Mouse (Mus musculus) layer of hippocampus, postnatal 10 days (tissue): Measurements from ENCODE around the gene Gm10197. TPM values are rescaled to one million over a fixed set of nuclear protein-coding genes. Genes with fewer than 3 reads are reported as not detected.
"Not testable (repeated sequence)": the region's sequence is repeated elsewhere in the genome, so short reads cannot be mapped to it uniquely, and the experiment has no call there.

ENCODE experiments used
- DNase-seq, 2 experiments: peaks; one replicate each; pipeline ENCODE4 v3.0.0; 2021; ENCODE audit warnings: low spot score in 2 of 2
- long read RNA-seq: library from polyadenylated mRNA; stranded (forward); transcript quantifications from one replicate; pipeline ENCODE4 v2.0.0, GENCODE M21; 2023
- total RNA-seq, 2 experiments: library from RNA; stranded (reverse); gene quantifications; 2 replicates each; pipeline ENCODE4 v1.2.3; 2021

Gene Gm10197
- total RNA-seq, result not detected
- long read RNA-seq, result 0 reads

DNA sequence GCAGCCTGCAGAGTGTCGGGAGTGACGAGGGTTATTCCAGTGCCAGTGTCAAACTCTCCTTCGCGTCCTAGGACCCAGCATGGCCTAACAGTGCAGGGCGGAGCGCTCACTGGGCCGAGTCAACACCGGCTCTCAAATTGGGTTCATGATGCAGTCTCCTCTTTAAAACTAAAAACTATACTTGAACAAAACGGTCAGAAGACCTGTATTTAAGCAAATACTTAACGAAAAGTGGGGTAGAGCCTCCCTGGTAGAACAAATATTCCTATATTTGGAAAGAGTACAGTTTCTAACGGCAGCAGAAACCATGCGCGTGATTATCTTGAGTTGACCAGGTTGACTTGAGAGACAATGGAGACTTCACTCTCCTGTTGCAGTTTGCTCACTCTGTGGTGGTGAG, at the start of gene Gm10197:
Gene Gm10197 (minus strand): TSS at position 101 of the 400 bp plus-strand sequence.
- DNase-seq, result no peak

- DNase-seq, result peak; percentile 69 to 70
These were observed 49.5 kb upstream of the Gm10197 start for GRCm38 (mm10) chr19:53420924-53421582.

GRCm38 (mm10) chr19:53419834-53420233, 48.3 kb upstream of the Gm10197 start:
- peak; percentile 63 to 64 for DNase-seq

- no peak for DNase-seq
These were observed 43.6 kb upstream of the Gm10197 start for GRCm38 (mm10) chr19:53415198-53415597.

GRCm38 (mm10) chr19:53414650-53415049, 43.1 kb upstream of the Gm10197 start:
- no peak for DNase-seq

DNA sequence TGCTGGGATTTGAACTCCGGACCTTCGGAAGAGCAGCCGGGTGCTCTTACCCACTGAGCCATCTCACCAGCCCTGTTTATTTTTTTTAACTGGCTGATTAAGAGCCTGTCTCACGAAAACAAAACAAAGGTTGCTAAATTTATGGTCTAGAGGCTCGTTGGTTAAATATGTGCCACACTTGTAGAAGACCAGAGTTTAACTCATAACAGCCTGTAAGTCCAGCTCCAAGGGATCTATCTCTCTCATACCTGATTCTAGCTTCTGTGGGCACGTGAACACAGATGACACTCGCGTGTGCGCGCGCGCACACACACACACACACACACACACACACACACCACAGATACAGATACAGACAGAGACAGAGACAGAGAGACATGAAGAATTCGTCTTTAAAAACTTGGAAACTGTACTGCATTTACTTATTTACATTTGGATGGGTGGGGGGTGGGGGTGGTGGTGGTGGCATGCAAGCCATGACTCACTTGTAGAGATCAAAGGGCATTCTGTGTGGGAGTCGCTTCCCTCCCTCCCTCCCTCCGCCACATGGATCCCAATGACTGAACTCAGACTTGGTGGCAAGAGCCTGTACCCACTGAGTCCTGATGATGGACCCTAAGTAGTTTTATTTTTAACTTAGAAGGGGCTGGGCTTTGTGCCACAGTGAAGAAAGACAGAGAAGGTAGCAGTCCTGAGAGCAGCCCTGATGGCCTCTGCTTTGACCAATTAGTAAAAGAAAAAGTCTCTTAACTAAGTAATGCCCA, 42.2 kb upstream of the Gm10197 start:
- DNase-seq, result no peak

DNA sequence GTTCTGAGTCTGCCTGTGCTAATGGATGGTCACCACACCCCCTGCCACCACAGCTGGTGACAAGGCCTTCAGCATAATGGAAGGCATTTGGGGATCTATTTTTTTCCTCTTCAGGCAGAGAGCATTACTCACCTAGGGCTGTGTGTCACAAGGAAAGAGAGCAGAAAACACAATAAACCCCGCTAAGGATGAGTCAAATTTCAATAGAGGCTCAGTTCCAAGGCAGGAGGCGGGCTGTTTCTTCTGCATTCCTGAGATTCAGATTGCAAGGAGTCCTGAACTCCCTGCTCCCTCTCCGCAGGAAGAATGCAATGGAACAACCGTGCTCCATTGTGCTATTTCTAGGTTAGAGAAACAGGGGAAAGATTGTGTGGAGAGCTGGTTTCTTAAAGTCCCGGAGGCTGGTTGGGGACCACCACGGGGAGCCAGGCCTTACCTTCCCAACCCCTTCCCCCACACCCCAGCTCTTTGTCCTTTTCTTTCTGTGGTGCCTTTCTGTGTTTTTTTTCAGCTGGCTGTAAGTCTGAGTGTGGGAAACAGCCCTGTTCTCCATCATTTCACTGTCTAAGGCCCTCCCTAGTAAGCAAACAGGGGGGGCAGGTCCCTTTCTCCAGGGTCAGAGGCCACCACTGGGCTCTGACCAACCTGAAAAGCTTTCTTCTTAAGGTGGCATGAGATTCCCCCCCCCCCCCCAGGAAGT, 40.7 kb upstream of the Gm10197 start:
- DNase-seq, result no peak

DNA sequence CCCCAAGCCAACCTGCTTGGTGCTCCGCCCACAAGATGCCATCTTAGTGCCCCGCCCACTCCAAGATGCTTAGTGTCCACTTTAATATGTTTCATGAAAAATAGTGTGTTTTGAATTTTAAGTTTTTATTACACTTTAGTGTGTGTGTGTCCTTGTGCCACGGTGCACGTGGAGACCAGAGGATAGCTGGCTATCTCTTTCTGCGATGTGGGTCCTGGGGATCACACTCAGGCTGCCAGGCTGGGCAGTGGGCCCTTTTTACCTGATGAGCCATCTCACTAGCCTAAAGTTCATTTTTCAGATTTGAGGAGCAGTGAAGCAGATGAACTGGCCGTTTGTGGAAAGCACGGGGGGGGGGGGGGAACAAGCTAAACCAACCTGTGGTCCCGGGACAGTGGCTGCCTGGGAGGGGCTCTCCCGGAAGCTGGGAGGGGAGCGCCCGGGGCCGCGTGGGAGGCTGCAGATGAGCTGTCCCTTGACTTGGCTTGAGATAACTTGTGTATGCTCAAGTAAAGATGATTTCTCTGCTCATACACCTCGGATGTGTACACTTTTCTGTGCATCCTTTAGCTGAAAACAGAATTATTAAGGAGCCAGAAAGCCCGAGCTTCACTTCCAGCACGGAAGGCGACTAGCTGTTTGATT, 38.2 kb upstream of the Gm10197 start:
- no peak for DNase-seq

DNA sequence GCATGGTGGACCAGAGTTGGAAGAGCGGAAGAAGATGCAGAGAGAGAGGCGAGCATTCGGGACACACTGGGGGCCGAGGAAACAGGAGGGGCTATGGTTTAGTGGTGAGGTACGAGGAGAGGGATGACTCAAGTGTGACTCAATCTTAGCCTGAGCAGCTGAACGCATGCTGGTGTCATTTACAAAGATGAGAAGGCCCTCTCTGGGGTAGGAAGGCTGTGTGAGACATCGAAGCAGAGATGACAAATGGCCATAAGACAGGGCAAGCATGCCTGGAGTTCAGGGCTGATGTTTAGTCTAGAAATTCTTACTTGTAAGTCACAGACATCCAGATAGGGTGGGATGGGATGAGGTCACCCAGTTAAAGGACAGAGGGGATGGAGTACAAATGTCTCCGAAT, 36.8 kb upstream of the Gm10197 start:
- no peak for DNase-seq

DNA sequence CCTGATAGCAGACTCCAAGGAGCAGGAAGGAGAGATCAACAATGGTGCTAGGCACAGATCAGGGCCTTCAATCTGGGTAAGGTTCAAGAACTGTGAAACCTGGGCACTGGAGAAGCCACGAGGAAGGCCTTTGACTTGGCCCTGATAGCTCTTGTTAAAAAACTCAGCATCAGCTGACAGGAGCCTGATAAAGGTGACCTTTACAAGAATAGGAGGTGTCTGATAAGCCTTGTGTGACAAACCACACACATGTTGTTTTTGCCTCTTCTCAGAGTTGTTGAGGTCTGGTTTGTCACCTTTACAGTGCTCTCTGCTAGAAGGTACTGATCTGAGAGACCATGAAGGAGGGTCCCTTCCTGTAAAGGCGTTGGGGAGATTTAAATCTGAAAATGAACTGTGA, 35.8 kb upstream of the Gm10197 start:
- no peak for DNase-seq

DNA sequence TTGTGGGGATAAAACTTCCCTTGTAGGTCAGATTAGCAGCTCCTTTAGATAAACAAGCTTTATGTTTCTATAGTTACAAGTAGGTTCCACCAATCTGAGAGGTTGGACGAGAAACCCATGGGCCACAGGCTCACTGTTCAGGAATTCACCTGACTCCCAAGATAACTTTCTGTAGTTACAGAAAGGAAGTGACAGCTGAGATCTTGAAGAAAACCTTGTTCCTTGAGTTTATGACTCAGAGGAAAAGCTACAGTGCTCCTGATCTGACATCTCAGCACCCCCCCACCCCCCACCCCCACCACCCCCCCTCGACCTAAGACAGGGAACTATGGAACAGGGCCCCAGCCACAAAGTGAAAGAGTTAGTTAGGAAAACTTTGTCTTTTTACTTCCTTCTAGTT, 34.2 kb upstream of the Gm10197 start:
- DNase-seq, result no peak

DNA sequence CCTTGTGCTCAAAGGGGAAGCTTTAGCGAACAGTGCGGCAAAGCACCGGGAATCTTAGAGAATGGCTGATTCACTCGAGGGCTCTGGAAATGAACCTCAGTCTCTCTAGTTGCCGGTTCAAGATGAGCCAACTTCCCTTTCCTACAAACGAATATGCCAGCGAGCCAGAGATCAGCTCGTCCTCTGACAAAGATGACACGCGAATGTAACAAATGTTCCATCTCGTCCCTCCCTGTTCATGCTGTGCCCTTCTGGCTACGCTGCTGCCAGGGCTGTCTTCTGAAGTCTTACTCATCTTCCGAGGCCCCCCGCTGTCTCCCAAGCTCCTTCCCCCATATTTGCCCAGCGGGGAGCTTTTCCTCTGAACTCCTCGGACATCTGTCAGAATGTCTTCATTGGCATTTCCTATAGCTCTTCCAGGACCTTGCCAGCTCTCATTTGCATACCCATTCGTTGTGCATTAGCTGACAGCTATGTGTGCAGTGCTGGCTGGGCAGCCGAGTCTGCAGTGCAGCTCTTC, 33.3 kb upstream of the Gm10197 start:
- no peak for DNase-seq

GRCm38 (mm10) chr19:53404219-53404836, 32.8 kb upstream of the Gm10197 start:
- no peak for DNase-seq

DNA sequence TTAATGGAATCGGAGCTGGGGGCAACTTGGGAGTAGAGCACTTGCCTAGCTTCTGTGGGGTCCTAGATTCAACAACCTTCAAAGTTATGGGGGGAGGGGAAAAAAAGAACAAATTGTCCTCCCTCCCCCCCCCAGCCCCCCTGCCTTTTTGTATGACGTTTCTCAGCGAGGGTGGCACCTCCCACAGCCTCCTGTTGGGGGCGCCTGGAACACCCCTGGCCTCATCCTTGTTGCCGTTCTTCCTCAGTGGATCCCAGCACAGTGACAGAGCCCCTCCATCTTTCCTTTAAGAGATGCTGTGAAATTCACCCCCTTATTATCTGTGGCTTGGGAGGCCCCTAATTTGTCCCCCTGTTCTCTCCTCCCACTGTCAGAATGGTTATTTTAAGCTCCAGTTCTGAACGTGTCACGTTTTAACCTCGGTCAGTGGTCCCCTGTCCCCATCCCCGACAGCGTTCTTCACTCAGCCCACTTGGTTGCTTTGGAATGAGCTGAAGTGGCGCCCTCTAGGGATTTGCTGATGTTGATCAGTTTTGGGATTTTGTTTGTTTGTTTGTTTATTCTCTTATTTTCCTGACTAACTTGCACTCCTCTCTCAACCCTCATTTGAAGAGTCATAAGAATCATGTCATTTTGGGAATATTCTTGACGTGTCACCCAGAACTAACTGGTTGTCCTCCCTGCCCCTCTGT, 31.3 kb upstream of the Gm10197 start:
- no peak for DNase-seq

DNA sequence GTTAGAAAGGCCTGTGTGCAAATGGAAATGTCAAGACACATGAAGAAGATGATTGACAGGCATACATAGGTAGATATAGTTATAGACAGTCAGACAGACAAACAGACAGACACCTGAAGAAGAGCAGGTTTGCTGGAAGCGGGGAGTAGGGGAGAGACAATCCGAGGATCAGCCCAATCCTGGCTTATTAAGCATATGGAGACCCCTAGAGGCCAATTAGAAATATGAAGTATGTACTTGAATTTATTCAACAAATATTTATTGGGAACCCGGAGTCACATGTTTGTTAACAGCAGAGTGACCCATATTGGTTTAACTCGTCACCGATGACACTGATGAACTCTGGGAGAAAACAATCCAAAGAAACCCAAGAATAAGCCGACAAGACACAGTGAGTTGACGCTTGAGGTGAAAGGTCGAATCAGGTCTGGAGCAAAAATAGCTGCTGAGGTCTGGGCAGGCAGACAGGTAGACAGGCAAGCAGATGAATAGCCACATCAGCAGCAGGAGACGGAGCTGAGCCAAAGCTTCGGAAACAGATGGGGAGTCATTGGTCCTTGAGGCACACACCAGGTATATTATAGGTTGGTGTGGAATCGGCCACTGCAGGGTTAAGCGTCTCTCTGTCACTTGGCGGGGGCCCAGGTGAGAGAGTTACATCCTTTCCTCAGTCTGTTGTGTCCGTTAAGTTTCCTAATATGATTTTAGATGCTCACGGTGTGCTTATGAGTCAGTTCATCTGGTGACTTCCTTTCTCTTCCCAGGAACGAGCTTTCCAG, 29.0 kb upstream of the Gm10197 start:
- DNase-seq, result no peak

- no peak for DNase-seq
These were observed 27.6 kb upstream of the Gm10197 start for GRCm38 (mm10) chr19:53399213-53399612.

DNA sequence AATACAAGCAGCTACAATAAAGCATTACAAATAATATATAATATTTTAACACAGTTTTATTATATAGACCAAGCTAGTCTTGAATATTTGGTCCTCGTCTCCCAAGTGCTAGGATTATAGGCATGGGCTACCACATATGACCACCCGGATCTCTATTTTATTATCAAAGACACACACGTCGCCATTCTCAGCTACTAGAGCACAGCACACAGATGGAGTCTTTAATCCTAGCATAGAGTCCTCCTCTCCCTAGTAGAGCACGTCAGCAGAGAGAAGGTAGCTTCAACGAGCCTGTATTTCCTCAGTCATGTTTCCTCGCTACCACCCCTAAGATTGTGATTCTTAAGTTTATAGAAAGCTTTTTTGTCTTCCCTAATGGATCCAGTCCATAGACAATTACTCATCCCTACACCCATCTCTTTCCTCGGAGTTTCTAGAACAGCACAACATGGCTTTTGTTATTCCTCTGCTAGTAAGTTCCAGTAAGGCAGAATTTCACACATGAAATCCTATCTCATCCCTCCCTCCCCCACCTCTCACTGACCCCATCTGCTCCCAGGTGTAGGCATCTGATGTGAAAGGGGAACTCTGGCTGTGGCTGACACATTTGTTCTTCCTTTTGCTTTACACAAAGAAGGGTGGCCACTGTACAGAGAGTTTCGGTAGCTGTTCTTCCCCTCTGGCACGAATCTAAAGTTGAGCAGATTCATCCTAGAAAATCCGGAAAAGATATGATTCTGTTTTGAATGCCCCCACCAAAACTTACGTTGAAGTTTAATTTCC, 26.1 kb upstream of the Gm10197 start:
- DNase-seq, result no peak

GRCm38 (mm10) chr19:53395805-53396204, 24.2 kb upstream of the Gm10197 start:
- not testable (repeated sequence) for DNase-seq

- DNase-seq, result not testable (repeated sequence)
These were observed 23.4 kb upstream of the Gm10197 start for GRCm38 (mm10) chr19:53394956-53395355.
